Mouse (Mus musculus): ENCODE data around the gene Luzp1. TPM values are rescaled to one million over a fixed set of nuclear protein-coding genes. Genes with fewer than 3 reads are reported as not detected.

The Luzp1 gene
- polyA plus RNA-seq, 1 experiment from 2014 or later: 140 TPM

DNA sequence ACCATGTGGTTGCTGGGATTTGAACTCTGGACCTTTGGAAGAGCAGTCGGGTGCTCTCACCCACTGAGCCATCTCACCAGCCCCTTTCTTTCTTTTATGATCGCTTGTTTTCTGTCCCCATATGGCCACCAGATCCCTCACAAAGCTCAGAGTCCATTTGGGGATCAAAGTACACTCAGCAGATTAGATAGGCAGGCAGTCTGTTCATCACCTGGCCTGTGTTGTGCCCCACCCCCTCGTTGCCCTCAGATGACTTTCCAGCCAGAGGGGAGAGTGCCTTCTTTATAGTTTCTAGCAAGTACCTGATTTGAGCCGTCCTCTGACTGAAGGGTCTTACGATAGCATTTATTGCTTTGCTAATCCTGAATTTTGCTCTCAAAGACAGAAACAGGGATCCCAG is 16.8 kb upstream of the Luzp1 start:
- WGBS: 48% methylated on average over 5 of the region's 5 CpGs
- Histone ChIP-seq H3K4me3 (ENCODE audit: low read depth, low read length) (no peak overlapping the region), H3K36me3 (ENCODE audit: insufficient read depth) (no peaks in the 10 kb centered on the region), H3K27me3 (ENCODE audit: insufficient read depth, low read length) (no peaks in the 10 kb centered on the region), H3K9ac (no peak overlapping the region), H3K4me2 (no peak overlapping the region), H3K27ac (ENCODE audit: low read depth) (no peak overlapping the region), H3K4me1 (ENCODE audit: insufficient read depth) (0 out of 2 replicates have a peak, but pooled peaks cover 3% of the 10 kb centered on the region), H3K9me3 (ENCODE audit: low read depth, low read length) (no peaks in the 10 kb centered on the region)
- no peak for TF ChIP-seq CTCF (IDR thresholded peaks at IDR 0.05; ENCODE audit: low read depth)
- DNase-seq (no peak), ATAC-seq (ENCODE audit: insufficient read depth) (no peak)

DNA sequence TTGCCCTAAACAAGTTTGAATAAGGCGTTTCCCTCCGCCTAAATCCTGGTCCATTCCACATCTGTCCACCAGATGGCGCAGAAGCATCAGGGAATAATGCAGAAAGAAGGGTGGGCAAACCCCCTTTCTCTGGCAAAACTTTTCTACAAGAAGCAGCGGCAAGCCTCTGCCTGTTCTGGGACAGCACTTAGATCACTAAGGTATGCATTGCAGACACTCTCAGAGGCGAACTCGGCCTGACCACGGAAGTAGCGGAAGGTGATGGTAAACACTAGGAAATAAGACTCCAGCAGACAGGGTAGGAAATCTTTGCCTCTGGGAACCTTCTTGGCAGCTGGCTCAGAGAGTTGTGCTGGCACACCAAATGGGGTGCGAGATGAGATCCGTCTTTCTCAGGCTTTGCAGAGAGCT is 14.7 kb upstream of the Luzp1 start:
- H3K27me3 ChIP-seq (ENCODE audit: insufficient read depth, low read length): no peaks in the 10 kb centered on the region
- DNase-seq: peak; percentile 95
- H3K36me3 ChIP-seq (ENCODE audit: insufficient read depth): no peaks in the 10 kb centered on the region
- H3K4me1 ChIP-seq (ENCODE audit: insufficient read depth): 0 out of 2 replicates have a peak, but pooled peaks cover 3% of the 10 kb centered on the region
- H3K4me2 ChIP-seq: peak overlapping the region; percentile 58
- H3K9ac ChIP-seq: no peak overlapping the region
- WGBS: 2% methylated on average over 10 of the region's 10 CpGs
- H3K9me3 ChIP-seq (ENCODE audit: low read depth, low read length): no peaks in the 10 kb centered on the region
- peak; percentile 36 for ATAC-seq (ENCODE audit: insufficient read depth)
- H3K4me3 ChIP-seq (ENCODE audit: low read depth, low read length): no peak overlapping the region; the same call in 1 of the 2 replicates
- H3K27ac ChIP-seq (ENCODE audit: low read depth): no peak overlapping the region
- TF ChIP-seq CTCF (IDR thresholded peaks at IDR 0.05; ENCODE audit: low read depth): peak; percentile 97

DNA sequence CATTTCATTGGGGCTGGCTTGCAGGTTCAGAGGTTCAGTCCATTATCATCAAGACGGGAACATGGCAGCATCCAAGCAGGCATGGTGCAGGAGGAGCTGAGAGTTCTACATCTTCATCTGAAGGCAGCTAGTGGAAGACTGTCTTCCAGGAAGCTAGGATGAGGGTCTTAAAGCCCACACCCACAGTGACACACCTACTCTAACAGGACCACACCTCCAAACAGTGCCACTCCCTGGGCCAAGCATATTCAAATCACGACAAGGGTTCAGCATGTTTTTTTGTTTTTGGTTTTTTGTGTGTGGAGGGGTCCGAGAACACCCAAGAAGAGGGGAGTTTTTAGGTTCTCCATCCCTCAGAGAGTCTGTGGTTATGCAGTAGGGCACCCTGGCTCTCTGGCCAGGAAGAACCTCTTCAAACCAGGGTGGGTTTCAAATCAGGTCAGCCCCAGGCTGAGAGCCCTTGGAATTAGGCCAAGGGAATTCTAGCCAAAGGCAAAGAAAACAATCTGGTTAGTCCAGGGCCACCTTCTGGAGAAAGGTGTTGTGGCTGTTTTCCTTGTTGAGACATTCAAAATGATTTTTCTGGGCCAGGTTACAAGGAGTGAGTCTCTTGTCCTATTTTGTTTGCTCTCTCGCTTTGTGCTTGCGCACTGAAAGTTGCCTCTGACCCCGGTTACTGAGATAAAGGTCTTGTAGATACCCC is 12.9 kb upstream of the Luzp1 start:
- DNase-seq: no peak
- H3K9ac ChIP-seq: no peak overlapping the region
- TF ChIP-seq CTCF (IDR thresholded peaks at IDR 0.05; ENCODE audit: low read depth): no peak
- ATAC-seq (ENCODE audit: insufficient read depth): no peak
- no peaks in the 10 kb centered on the region for H3K9me3 ChIP-seq (ENCODE audit: low read depth, low read length)
- H3K4me3 ChIP-seq (ENCODE audit: low read depth, low read length): no peak overlapping the region
- H3K4me1 ChIP-seq (ENCODE audit: insufficient read depth): 0 out of 2 replicates have a peak, but pooled peaks cover 1% of the 10 kb centered on the region
- WGBS: 82% methylated on average over 6 of the region's 6 CpGs
- 0 out of 2 replicates have a peak, but pooled peaks cover 3% of the 10 kb centered on the region for H3K27me3 ChIP-seq (ENCODE audit: insufficient read depth, low read length)
- H3K36me3 ChIP-seq (ENCODE audit: insufficient read depth): no peaks in the 10 kb centered on the region
- no peak overlapping the region for H3K27ac ChIP-seq (ENCODE audit: low read depth)
- no peak overlapping the region for H3K4me2 ChIP-seq

DNA sequence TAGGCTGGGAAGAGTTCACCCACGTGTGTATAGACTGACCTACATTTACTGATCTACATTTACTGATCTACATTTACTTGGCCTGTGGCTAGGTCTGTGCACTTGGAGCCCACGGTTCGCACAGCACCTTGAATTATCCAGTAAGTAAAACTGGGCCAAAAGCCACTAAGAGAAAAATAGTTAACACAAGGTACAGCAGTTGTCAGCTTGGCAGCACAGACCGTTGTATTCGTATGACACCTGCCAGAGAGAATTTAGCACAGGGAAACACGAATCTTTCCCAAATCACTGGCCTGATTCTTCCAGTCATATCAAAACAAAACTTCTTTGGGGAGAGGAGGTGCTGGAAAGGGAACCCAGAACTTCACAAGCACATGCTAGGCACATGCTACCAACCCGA is 11.3 kb upstream of the Luzp1 start:
- no peak for TF ChIP-seq CTCF (IDR thresholded peaks at IDR 0.05; ENCODE audit: low read depth)
- WGBS: 73% methylated on average over 7 of the region's 7 CpGs
- Histone ChIP-seq H3K36me3 (ENCODE audit: insufficient read depth) (no peaks in the 10 kb centered on the region), H3K4me1 (ENCODE audit: insufficient read depth) (0 out of 2 replicates have a peak, but pooled peaks cover 5% of the 10 kb centered on the region), H3K27ac (ENCODE audit: low read depth) (no peak overlapping the region), H3K4me3 (ENCODE audit: low read depth, low read length) (no peak overlapping the region), H3K4me2 (no peak overlapping the region), H3K9ac (no peak overlapping the region), H3K27me3 (ENCODE audit: insufficient read depth, low read length) (peaks cover 9% of the 10 kb centered on the region), H3K9me3 (ENCODE audit: low read depth, low read length) (no peaks in the 10 kb centered on the region)
- no peak for ATAC-seq (ENCODE audit: insufficient read depth)
- no peak for DNase-seq

DNA sequence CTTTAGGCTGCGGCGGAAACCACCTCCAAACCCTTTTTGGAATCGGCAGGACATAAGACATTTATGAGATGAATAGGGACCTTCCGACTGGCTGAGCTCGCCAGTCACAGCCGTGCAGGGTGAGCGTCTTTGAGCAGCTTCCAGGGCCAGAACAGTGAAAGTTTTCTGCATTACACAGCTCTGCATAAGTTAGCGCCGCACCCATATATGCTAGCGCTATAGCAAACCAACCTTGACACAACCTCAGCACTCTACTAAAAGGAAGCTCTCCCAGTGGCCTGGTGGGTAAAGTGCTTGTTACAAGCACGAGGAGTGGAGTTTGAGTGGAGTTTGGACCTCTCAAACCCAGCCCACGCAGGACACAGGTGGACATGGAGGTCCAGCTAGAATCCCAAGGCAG is 10.4 kb upstream of the Luzp1 start:
- no peak overlapping the region for H3K4me2 ChIP-seq
- no peak for DNase-seq
- WGBS: 73% methylated on average over 12 of the region's 12 CpGs
- no peaks in the 10 kb centered on the region for H3K36me3 ChIP-seq (ENCODE audit: insufficient read depth)
- H3K9ac ChIP-seq: no peak overlapping the region
- H3K27ac ChIP-seq (ENCODE audit: low read depth): no peak overlapping the region
- 0 out of 2 replicates have a peak, but pooled peaks cover 5% of the 10 kb centered on the region for H3K4me1 ChIP-seq (ENCODE audit: insufficient read depth)
- no peaks in the 10 kb centered on the region for H3K9me3 ChIP-seq (ENCODE audit: low read depth, low read length)
- no peak for ATAC-seq (ENCODE audit: insufficient read depth)
- no peak overlapping the region for H3K4me3 ChIP-seq (ENCODE audit: low read depth, low read length)
- peaks cover 18% of the 10 kb centered on the region for H3K27me3 ChIP-seq (ENCODE audit: insufficient read depth, low read length)
- TF ChIP-seq CTCF (IDR thresholded peaks at IDR 0.05; ENCODE audit: low read depth): no peak

DNA sequence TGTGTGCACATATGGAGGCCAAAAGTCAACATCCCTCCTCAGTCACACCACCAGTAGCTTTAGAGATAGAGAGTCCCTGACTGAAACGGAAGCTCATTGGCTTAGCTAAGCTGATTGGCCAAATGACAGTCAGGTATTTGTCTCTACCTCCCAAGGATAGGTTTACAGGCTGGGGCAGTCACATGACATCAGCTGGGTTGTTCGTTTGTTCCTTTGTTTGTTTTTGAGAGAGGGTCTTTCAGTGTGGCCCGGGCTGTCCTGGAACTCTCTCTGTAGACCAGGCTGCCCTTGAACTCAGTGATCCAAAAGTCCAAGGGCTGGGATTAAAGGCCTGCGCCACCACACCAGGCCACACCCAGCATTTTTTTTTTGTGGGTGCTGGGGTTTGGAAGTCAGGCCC is 8.4 kb upstream of the Luzp1 start:
- no peaks in the 10 kb centered on the region for H3K36me3 ChIP-seq (ENCODE audit: insufficient read depth)
- ATAC-seq (ENCODE audit: insufficient read depth) (no peak), DNase-seq (no peak)
- WGBS: 43% methylated on average over 4 of the region's 4 CpGs
- no peak overlapping the region for H3K27ac ChIP-seq (ENCODE audit: low read depth)
- H3K9me3 ChIP-seq (ENCODE audit: low read depth, low read length): no peaks in the 10 kb centered on the region
- H3K9ac ChIP-seq: no peak overlapping the region
- H3K4me2 ChIP-seq: no peak overlapping the region; the same call in 1 of the 2 replicates
- no peak overlapping the region for H3K4me3 ChIP-seq (ENCODE audit: low read depth, low read length)
- peaks cover 18% of the 10 kb centered on the region for H3K27me3 ChIP-seq (ENCODE audit: insufficient read depth, low read length)
- no peak for TF ChIP-seq CTCF (IDR thresholded peaks at IDR 0.05; ENCODE audit: low read depth)
- H3K4me1 ChIP-seq (ENCODE audit: insufficient read depth): 0 out of 2 replicates have a peak, but pooled peaks cover 5% of the 10 kb centered on the region

DNA sequence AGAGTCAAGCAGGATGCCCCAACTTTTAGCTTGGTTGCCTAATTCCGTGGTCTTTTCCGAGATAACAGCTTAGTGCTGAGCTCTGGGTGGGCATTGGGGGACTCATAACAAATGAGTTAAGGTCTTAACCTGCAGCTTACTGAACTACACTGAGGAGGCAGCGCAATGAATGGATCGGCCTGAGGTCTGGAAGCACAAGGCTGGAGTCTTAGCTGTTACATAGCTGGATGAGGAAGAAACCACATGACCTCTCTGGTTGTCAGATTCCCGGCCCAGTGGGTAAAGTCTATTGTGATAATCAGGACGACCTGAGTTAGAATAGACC is 7.8 kb upstream of the Luzp1 start:
- ATAC-seq (ENCODE audit: insufficient read depth): peak; percentile 19; the same call in 1 of the 2 replicates
- H3K27ac ChIP-seq (ENCODE audit: low read depth): 0 out of 2 replicates have a peak overlapping the region, but pooled peaks have one; percentile 20
- H3K4me2 ChIP-seq: peak overlapping the region; percentile 99
- peaks cover 18% of the 10 kb centered on the region for H3K27me3 ChIP-seq (ENCODE audit: insufficient read depth, low read length)
- H3K4me3 ChIP-seq (ENCODE audit: low read depth, low read length): peak overlapping the region; percentile 64
- no peak for TF ChIP-seq CTCF (IDR thresholded peaks at IDR 0.05; ENCODE audit: low read depth)
- H3K9me3 ChIP-seq (ENCODE audit: low read depth, low read length): no peaks in the 10 kb centered on the region
- H3K4me1 ChIP-seq (ENCODE audit: insufficient read depth): 0 out of 2 replicates have a peak, but pooled peaks cover 7% of the 10 kb centered on the region
- WGBS: 14% methylated on average over 6 of the region's 6 CpGs
- H3K9ac ChIP-seq: peak overlapping the region; percentile 68
- H3K36me3 ChIP-seq (ENCODE audit: insufficient read depth): no peaks in the 10 kb centered on the region
- no peak for DNase-seq

Measured in lung, embryonic 14.5 days (tissue).